Mouse (Mus musculus) B cell, adult 62 days (primary cell): ENCODE measurements around the gene Ube2l6. TPM values are rescaled to one million over a fixed set of nuclear protein-coding genes. Genes with fewer than 3 reads are reported as not detected.

Experiments
- total RNA-seq: library from RNA; stranded (reverse); gene quantifications from 4 replicates; pipeline ENCODE4 v1.2.4, GENCODE M21; 2023

Gene Ube2l6
- total RNA-seq = 9.9 to 13.9 TPM (median 12.4 TPM) in 4 replicates

GRCm38 (mm10) chr2:84798493-84798921 lies at the start of gene Ube2l6:
Gene Ube2l6, plus strand, starts transcription at chr2:84798828.

DNA sequence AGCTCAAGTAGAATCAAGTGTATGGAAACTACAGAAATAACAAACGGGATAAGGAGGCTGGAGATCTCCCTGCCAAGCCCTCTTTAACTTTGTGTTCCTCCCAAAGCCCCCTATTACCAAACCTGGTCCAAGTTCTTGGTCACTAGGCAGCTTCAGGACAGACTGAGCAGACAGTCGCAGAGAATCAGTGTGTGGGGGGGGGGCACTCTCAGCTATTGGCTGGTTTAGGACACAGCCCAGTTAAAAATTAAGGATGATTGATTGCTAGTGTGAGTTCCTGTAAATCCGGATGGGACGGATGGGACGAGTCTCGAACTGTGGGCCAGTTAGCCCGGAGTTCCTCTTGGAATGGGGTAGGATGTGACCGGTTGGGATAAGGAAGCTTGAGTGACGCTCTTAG lies 23.4 kb upstream of the Ube2l6 start, which contains the start of gene Serping1:
TSS of gene Serping1 (minus strand) at position 204 of the 400 bp plus-strand sequence.

DNA sequence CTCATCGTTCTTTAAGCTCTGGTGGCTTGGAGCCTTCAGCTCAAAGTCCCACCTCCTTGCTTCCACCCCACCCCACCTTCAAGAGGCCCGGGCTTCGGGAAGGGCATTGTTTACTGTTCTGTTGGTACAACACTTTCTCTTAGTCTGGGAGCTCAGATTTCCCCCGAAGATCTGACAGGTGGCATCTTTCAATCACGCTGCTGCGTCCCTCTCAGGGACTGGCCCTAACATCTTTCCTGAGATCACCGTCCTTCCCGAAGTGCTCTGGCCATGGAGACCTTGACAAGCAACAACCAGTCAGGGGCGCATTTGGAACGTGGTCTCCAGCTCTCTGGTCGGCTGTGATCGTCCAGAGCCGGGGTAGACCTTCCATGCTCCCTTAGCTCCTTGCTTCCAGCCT lies 23.9 kb downstream of the Ube2l6 start, which contains the start of gene Smtnl1:
TSS of gene Smtnl1 (minus strand) at position 101 of the 400 bp plus-strand sequence.

DNA sequence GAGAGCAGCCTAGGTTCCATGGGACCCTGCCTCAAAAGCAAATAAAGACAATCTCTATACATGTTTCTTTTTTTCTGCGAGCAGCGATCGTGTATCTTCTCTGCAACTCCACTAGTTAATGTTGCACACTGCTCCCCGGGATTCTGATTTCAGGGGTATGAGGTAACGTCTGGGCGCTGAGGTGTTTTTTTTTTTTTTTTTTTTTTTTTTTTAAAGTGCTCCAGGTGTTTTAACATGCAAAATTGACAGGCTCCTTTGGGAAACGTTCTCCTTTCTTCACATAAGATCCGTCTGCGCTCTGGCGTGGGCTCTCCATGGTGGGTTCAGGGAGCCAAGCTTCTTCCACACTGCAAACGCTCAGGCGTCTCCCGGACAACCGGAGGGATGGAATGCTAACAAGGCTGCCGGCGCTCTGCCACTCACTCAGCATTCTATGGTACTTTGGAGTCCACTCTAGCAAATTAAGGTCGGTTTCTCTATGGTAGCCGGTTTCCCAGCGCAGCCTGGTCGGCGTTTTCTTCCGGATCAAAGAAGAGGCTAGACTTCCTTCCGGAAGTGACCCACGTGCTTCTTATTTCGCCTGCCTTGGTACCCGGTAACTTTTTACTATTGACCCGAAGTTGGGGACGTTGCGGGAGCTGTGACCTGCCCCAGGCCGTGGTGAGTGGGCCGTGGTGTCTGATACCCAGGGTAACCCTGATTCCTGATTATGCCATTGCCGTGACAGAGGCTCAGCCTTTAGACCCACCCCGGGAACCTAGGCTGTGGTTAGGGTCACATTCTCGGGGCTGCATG lies 28.1 kb downstream of the Ube2l6 start, which contains the start of gene Timm10:
TSS of gene Timm10 (plus strand) at position 510 of the 795 bp plus-strand sequence.

DNA sequence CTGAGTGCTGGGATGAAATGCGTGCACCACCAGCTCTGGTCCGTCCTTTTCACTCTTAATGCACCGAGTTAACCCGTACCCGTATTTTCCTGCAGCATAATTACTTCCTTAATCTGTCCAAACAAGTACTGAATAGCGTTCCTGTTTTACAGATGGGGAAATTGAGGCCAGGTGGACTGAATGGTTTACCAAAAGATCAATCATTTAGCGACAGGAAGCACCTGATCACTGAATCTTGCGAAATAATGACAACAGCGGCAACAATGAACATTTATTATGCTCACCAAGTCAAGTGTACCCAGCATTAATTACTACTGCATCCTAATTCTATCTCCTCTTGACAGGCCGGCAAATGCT lies 39.9 kb downstream of the Ube2l6 start, which contains the start of gene Slc43a1:
TSS of gene Slc43a1 (plus strand) at position 258 of the 357 bp plus-strand sequence.

Other genes with a start within 250 kb of the Ube2l6 start
- 2.3 to 3.5 TPM (median 2.6 TPM) in 4 replicates for gene Ctnnd1, start 148.1 kb upstream of the Ube2l6 start, total RNA-seq
- gene Btbd18, start 139.7 kb upstream of the Ube2l6 start, total RNA-seq = 0.18 TPM in 1 of 4 replicates, not detected in the others
- gene Selenoh, start 128.1 kb upstream of the Ube2l6 start, total RNA-seq = 47.2 to 55.2 TPM (median 52.0 TPM) in 4 replicates
- gene Gm28635, start 120.8 kb upstream of the Ube2l6 start, total RNA-seq = not detected in 4 replicates
- gene Med19, start 120.4 kb upstream of the Ube2l6 start, total RNA-seq = 13.2 to 15.1 TPM (median 14.9 TPM) in 4 replicates
- gene Tmx2, start 119.7 kb upstream of the Ube2l6 start, total RNA-seq = 35.7 to 39.7 TPM (median 37.7 TPM) in 4 replicates
- 56.6 to 59.0 TPM (median 58.3 TPM) in 4 replicates for gene Zdhhc5, start 83.6 kb upstream of the Ube2l6 start, total RNA-seq
- 20.9 to 25.6 TPM (median 24.0 TPM) in 4 replicates for gene Clp1, start 71.5 kb upstream of the Ube2l6 start, total RNA-seq
- 0.94 to 0.98 TPM in 2 of 4 replicates, not detected in the others for gene Ypel4, start 64.8 kb upstream of the Ube2l6 start, total RNA-seq
- gene Gm19426, start 55.2 kb upstream of the Ube2l6 start, total RNA-seq = not detected in 4 replicates
- gene Serping1, start 23.4 kb upstream of the Ube2l6 start, total RNA-seq = 0.66 to 0.81 TPM in 2 of 4 replicates, not detected in the others
- not detected in 4 replicates for gene Smtnl1, start 23.8 kb downstream of the Ube2l6 start, total RNA-seq
- 15.5 to 34.2 TPM (median 20.3 TPM) in 4 replicates for gene Timm10, start 28.2 kb downstream of the Ube2l6 start, total RNA-seq
- gene Slc43a1, start 40.0 kb downstream of the Ube2l6 start, total RNA-seq = 5.8 to 6.3 TPM (median 5.9 TPM) in 4 replicates
- gene Rtn4rl2, start 87.9 kb downstream of the Ube2l6 start, total RNA-seq = not detected in 4 replicates
- 9.0 to 14.1 TPM (median 10.9 TPM) in 4 replicates for gene Slc43a3, start 137.8 kb downstream of the Ube2l6 start, total RNA-seq
- 0.98 to 2.2 TPM (median 1.6 TPM) in 4 replicates for gene Prg2, start 181.6 kb downstream of the Ube2l6 start, total RNA-seq
- not detected in 4 replicates for gene Prg3, start 189.4 kb downstream of the Ube2l6 start, total RNA-seq
- gene Ssrp1, start 238.4 kb downstream of the Ube2l6 start, total RNA-seq = 165 to 186 TPM (median 182 TPM) in 4 replicates
- 0.31 to 0.86 TPM (median 0.68 TPM) in 4 replicates for gene P2rx3, start 238.6 kb downstream of the Ube2l6 start, total RNA-seq
- gene Tnks1bp1, start 249.2 kb downstream of the Ube2l6 start, total RNA-seq = 35.1 to 48.5 TPM (median 36.5 TPM) in 4 replicates